Mouse (Mus musculus) spleen, postnatal 10 days (tissue): ENCODE results near the gene Il3ra.

Source experiments
- DNase-seq, 2 experiments: peaks; one replicate each; pipeline ENCODE4 v3.0.0; 2021 to 2022; ENCODE audit warnings: low spot score in 2 of 2

The Il3ra gene

GRCm38 (mm10) chr14:14345948-14346812 lies at the start of gene Il3ra:
Gene Il3ra (plus strand): TSS chr14:14346275.
- DNase-seq: peak; percentile 54 to 80

- DNase-seq: no peak
Observed at GRCm38 (mm10) chr14:14308938-14309337, 37.1 kb upstream of the Il3ra start.

GRCm38 (mm10) chr14:14309416-14309815 lies 36.7 kb upstream of the Il3ra start:
- no peak for DNase-seq

GRCm38 (mm10) chr14:14322528-14322927 lies 23.5 kb upstream of the Il3ra start, which contains the start of gene Olfr31:
Gene Olfr31 (plus strand): TSS chr14:14322828.
- DNase-seq: no peak

GRCm38 (mm10) chr14:14345113-14345871 lies 783 bp upstream of the Il3ra start:
- DNase-seq: peak; percentile 74 to 94

GRCm38 (mm10) chr14:14346813-14347100 lies 682 bp downstream of the Il3ra start:
- peak in 1 of 2 experiments; percentile 45 for DNase-seq

GRCm38 (mm10) chr14:14347151-14347835 lies 1.2 kb downstream of the Il3ra start:
- peak in 1 of 2 experiments; percentile 50 for DNase-seq

- peak in 1 of 2 experiments; percentile 49 for DNase-seq
Observed at GRCm38 (mm10) chr14:14347836-14348621, 2.0 kb downstream of the Il3ra start.

- peak in 1 of 2 experiments; percentile 21 for DNase-seq
Observed at GRCm38 (mm10) chr14:14348674-14349401, 2.8 kb downstream of the Il3ra start.

- DNase-seq: peak in 1 of 2 experiments; percentile 31
Observed at GRCm38 (mm10) chr14:14349485-14350262, 3.6 kb downstream of the Il3ra start.

- DNase-seq: peak in 1 of 2 experiments; percentile 25
Observed at GRCm38 (mm10) chr14:14350263-14351147, 4.4 kb downstream of the Il3ra start.

- peak in 1 of 2 experiments; percentile 15 for DNase-seq
Observed at GRCm38 (mm10) chr14:14351148-14351455, 5.0 kb downstream of the Il3ra start.

GRCm38 (mm10) chr14:14351721-14352590 lies 5.9 kb downstream of the Il3ra start:
- DNase-seq: peak in 1 of 2 experiments; percentile 24

- no peak for DNase-seq
Observed at GRCm38 (mm10) chr14:14352606-14353005, 6.5 kb downstream of the Il3ra start.

- DNase-seq: no peak
Observed at GRCm38 (mm10) chr14:14353081-14353732, 7.1 kb downstream of the Il3ra start.

- DNase-seq: no peak
Observed at GRCm38 (mm10) chr14:14353740-14354510, 7.8 kb downstream of the Il3ra start.
